Mouse (Mus musculus): ENCODE data around the gene Tmem108. TPM values are rescaled to one million over a fixed set of nuclear protein-coding genes. Genes with fewer than 3 reads are reported as not detected.

The Tmem108 gene
- polyA plus RNA-seq, 1 experiment from 2014 or later: 13.0 TPM

DNA sequence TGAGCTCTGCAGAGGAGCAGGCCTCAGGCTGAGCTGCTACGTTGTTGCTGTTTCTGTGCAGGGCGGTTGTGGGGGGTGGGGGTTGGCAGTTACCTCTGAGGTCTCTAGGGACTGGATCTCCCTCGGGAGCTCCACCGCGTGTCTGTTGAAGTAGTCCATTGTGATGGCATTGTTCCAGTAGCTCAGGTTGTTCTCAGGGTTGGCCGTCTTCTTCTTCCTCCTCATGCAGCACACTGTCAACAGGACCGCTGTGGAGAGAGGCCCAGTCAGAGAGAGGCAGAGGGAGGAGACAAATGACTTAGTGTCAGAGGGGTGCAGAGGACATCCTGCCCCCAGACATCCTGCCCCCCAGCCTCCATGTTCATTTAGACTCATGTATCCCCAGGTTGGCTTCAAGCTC lies 272.5 kb downstream of the Tmem108 start:
- no peaks in the 10 kb centered on the region for H3K9me3 ChIP-seq (ENCODE audit: control insufficient read depth, low read length)
- no peak overlapping the region for H3K4me3 ChIP-seq (ENCODE audit: low read length)
- no peaks in the 10 kb centered on the region for H3K36me3 ChIP-seq (ENCODE audit: control insufficient read depth, insufficient read depth, low read length)
- ATAC-seq (ENCODE audit: low read depth): no peak
- no peak overlapping the region for H3K27ac ChIP-seq (ENCODE audit: low read length)
- H3K27me3 ChIP-seq (ENCODE audit: control insufficient read depth, insufficient read depth, low read depth, low read length): no peaks in the 10 kb centered on the region
- H3K4me2 ChIP-seq (ENCODE audit: low read depth, low read length): no peak overlapping the region
- WGBS: 44% methylated on average over 6 of the region's 7 CpGs
- H3K4me1 ChIP-seq (replicated peaks; ENCODE audit: control insufficient read depth, insufficient read depth, low read length): peaks cover 9% of the 10 kb centered on the region
- H3K9ac ChIP-seq (ENCODE audit: low read length): no peak overlapping the region

GRCm38 (mm10) chr9:103486262-103486661 lies 275.4 kb downstream of the Tmem108 start:
- Histone ChIP-seq H3K9me3 (ENCODE audit: control insufficient read depth, low read length) (no peaks in the 10 kb centered on the region), H3K36me3 (ENCODE audit: control insufficient read depth, insufficient read depth, low read length) (no peaks in the 10 kb centered on the region), H3K4me2 (ENCODE audit: low read depth, low read length) (no peak overlapping the region), H3K27me3 (ENCODE audit: control insufficient read depth, insufficient read depth, low read depth, low read length) (no peaks in the 10 kb centered on the region), H3K9ac (ENCODE audit: low read length) (no peak overlapping the region), H3K27ac (ENCODE audit: low read length) (peak overlapping the region; percentile 38), H3K4me1 (replicated peaks; ENCODE audit: control insufficient read depth, insufficient read depth, low read length) (peaks cover 9% of the 10 kb centered on the region), H3K4me3 (ENCODE audit: low read length) (no peak overlapping the region)
- WGBS: 70% methylated on average over 6 of the region's 6 CpGs
- ATAC-seq (ENCODE audit: low read depth): peak; percentile 31; the same call in 1 of the 2 replicates

GRCm38 (mm10) chr9:103485606-103486005 lies 276.0 kb downstream of the Tmem108 start:
- H3K9me3 ChIP-seq (ENCODE audit: control insufficient read depth, low read length): no peaks in the 10 kb centered on the region
- peak overlapping the region; percentile 60 for H3K27ac ChIP-seq (ENCODE audit: low read length)
- no peak overlapping the region for H3K4me2 ChIP-seq (ENCODE audit: low read depth, low read length)
- no peaks in the 10 kb centered on the region for H3K27me3 ChIP-seq (ENCODE audit: control insufficient read depth, insufficient read depth, low read depth, low read length)
- H3K4me3 ChIP-seq (ENCODE audit: low read length): no peak overlapping the region
- ATAC-seq (ENCODE audit: low read depth): peak; percentile 36
- no peaks in the 10 kb centered on the region for H3K36me3 ChIP-seq (ENCODE audit: control insufficient read depth, insufficient read depth, low read length)
- 27% methylated on average over 8 of the region's 8 CpGs for WGBS
- no peak overlapping the region for H3K9ac ChIP-seq (ENCODE audit: low read length)
- H3K4me1 ChIP-seq (replicated peaks; ENCODE audit: control insufficient read depth, insufficient read depth, low read length): peaks cover 15% of the 10 kb centered on the region

- no peak overlapping the region for H3K9ac ChIP-seq (ENCODE audit: low read length)
- no peaks in the 10 kb centered on the region for H3K27me3 ChIP-seq (ENCODE audit: control insufficient read depth, insufficient read depth, low read depth, low read length)
- ATAC-seq (ENCODE audit: low read depth): peak; percentile 71
- no peak overlapping the region for H3K4me3 ChIP-seq (ENCODE audit: low read length)
- H3K36me3 ChIP-seq (ENCODE audit: control insufficient read depth, insufficient read depth, low read length): no peaks in the 10 kb centered on the region
- 41% methylated on average over 8 of the region's 8 CpGs for WGBS
- H3K4me2 ChIP-seq (ENCODE audit: low read depth, low read length): no peak overlapping the region
- peaks cover 8% of the 10 kb centered on the region for H3K4me1 ChIP-seq (replicated peaks; ENCODE audit: control insufficient read depth, insufficient read depth, low read length)
- H3K27ac ChIP-seq (ENCODE audit: low read length): no peak overlapping the region
- H3K9me3 ChIP-seq (ENCODE audit: control insufficient read depth, low read length): no peaks in the 10 kb centered on the region
These were observed 280.9 kb downstream of the Tmem108 start for GRCm38 (mm10) chr9:103480603-103481220.

- Histone ChIP-seq H3K27ac (ENCODE audit: low read length) (no peak within 1 kb of the TSS), H3K9ac (ENCODE audit: low read length) (no peak within 1 kb of the TSS)
- WGBS: 76% methylated on average over 9 of the region's 9 CpGs
These were observed 281.5 kb downstream of the Tmem108 start, which contains the start of gene Bfsp2 for GRCm38 (mm10) chr9:103480044-103480576. Gene Bfsp2, minus strand, starts transcription at chr9:103480420.

DNA sequence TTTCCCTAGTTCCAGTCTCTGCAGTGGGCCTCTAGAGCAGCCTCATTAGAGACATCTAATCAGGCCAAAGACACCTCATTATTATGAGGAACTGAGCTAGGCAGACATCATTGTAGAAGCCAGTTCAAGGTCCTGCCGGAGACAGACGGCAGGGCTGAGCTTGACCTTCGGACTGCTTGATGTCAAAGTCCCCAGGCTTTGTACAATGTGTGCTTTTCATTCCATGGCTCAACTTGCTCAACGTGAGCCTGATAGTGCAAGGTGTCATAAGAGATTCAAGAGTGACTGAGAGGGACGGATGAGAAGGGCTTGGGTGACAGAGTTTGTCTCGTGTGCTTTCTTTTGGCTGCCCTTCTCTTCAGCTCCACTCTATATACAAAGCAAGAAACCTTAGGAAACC lies 286.2 kb downstream of the Tmem108 start:
- ATAC-seq (ENCODE audit: low read depth): no peak
- no peaks in the 10 kb centered on the region for H3K9me3 ChIP-seq (ENCODE audit: control insufficient read depth, low read length)
- no peak overlapping the region for H3K27ac ChIP-seq (ENCODE audit: low read length)
- H3K4me2 ChIP-seq (ENCODE audit: low read depth, low read length): no peak overlapping the region
- H3K4me1 ChIP-seq (replicated peaks; ENCODE audit: control insufficient read depth, insufficient read depth, low read length): peaks cover 6% of the 10 kb centered on the region; the same call in 1 of the 2 replicates
- H3K36me3 ChIP-seq (ENCODE audit: control insufficient read depth, insufficient read depth, low read length): no peaks in the 10 kb centered on the region
- no peak overlapping the region for H3K4me3 ChIP-seq (ENCODE audit: low read length)
- no peaks in the 10 kb centered on the region for H3K27me3 ChIP-seq (ENCODE audit: control insufficient read depth, insufficient read depth, low read depth, low read length)
- no peak overlapping the region for H3K9ac ChIP-seq (ENCODE audit: low read length)
- 66% methylated on average over 6 of the region's 6 CpGs for WGBS

More at GRCm38 (mm10) chr9:103480044-103480576, 281.5 kb downstream of the Tmem108 start, which contains the start of gene Bfsp2:
- Histone ChIP-seq H3K4me2 (ENCODE audit: low read depth, low read length) (no peak within 1 kb of the TSS), H3K9me3 (ENCODE audit: control insufficient read depth, low read length) (no peaks in the 10 kb centered on the region), H3K4me1 (replicated peaks; ENCODE audit: control insufficient read depth, insufficient read depth, low read length) (peaks cover 5% of the 10 kb centered on the region), H3K4me3 (ENCODE audit: low read length) (no peak within 1 kb of the TSS), H3K27me3 (ENCODE audit: control insufficient read depth, insufficient read depth, low read depth, low read length) (no peaks in the 10 kb centered on the region), H3K36me3 (ENCODE audit: control insufficient read depth, insufficient read depth, low read length) (no peaks in the 10 kb centered on the region)
- no peak for ATAC-seq (ENCODE audit: low read depth)

- H3K4me2 ChIP-seq (ENCODE audit: low read depth, low read length): no peak overlapping the region
- H3K27me3 ChIP-seq (ENCODE audit: control insufficient read depth, insufficient read depth, low read depth, low read length): no peaks in the 10 kb centered on the region
- no peak for ATAC-seq (ENCODE audit: low read depth)
- H3K27ac ChIP-seq (ENCODE audit: low read length): no peak overlapping the region
- H3K4me3 ChIP-seq (ENCODE audit: low read length): no peak overlapping the region
- no peak overlapping the region for H3K9ac ChIP-seq (ENCODE audit: low read length)
- H3K9me3 ChIP-seq (ENCODE audit: control insufficient read depth, low read length): no peaks in the 10 kb centered on the region
- peaks cover 6% of the 10 kb centered on the region; the same call in 1 of the 2 replicates for H3K4me1 ChIP-seq (replicated peaks; ENCODE audit: control insufficient read depth, insufficient read depth, low read length)
- WGBS: 40% methylated on average over 13 of the region's 13 CpGs
- no peaks in the 10 kb centered on the region for H3K36me3 ChIP-seq (ENCODE audit: control insufficient read depth, insufficient read depth, low read length)
These were observed 287.5 kb downstream of the Tmem108 start for GRCm38 (mm10) chr9:103473915-103474688.

- ATAC-seq (ENCODE audit: low read depth): no peak
- Histone ChIP-seq H3K27me3 (ENCODE audit: control insufficient read depth, insufficient read depth, low read depth, low read length) (no peaks in the 10 kb centered on the region), H3K36me3 (ENCODE audit: control insufficient read depth, insufficient read depth, low read length) (no peaks in the 10 kb centered on the region), H3K4me2 (ENCODE audit: low read depth, low read length) (no peak overlapping the region), H3K9me3 (ENCODE audit: control insufficient read depth, low read length) (no peaks in the 10 kb centered on the region), H3K27ac (ENCODE audit: low read length) (no peak overlapping the region), H3K4me1 (replicated peaks; ENCODE audit: control insufficient read depth, insufficient read depth, low read length) (peaks cover 6% of the 10 kb centered on the region; the same call in 1 of the 2 replicates), H3K4me3 (ENCODE audit: low read length) (no peak overlapping the region), H3K9ac (ENCODE audit: low read length) (no peak overlapping the region)
- 36% methylated on average over 11 of the region's 11 CpGs for WGBS
These were observed 289.9 kb downstream of the Tmem108 start for GRCm38 (mm10) chr9:103471784-103472183.

DNA sequence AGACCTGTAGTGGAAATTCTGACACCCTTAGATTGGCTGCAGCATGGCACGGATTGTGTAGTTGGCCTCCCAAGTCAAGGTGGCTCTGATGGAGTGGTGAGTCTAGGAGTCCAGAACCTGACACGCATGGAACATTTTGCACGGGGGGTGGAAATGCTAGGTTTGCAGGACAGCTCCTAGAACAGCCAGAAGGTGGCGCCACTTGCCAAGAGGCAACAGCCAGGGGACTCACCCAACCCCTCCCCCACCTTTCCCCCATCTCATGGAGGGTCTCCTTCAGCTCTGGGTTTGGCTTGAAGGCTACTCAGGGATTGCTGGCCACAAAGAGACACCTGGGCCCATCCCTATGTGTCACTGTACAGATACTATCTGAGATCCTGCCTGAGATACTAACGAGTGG lies 292.1 kb downstream of the Tmem108 start:
- Histone ChIP-seq H3K4me3 (ENCODE audit: low read length) (no peak overlapping the region), H3K4me2 (ENCODE audit: low read depth, low read length) (no peak overlapping the region), H3K27me3 (ENCODE audit: control insufficient read depth, insufficient read depth, low read depth, low read length) (no peaks in the 10 kb centered on the region), H3K4me1 (replicated peaks; ENCODE audit: control insufficient read depth, insufficient read depth, low read length) (peaks cover 6% of the 10 kb centered on the region; the same call in 1 of the 2 replicates), H3K9ac (ENCODE audit: low read length) (no peak overlapping the region), H3K36me3 (ENCODE audit: control insufficient read depth, insufficient read depth, low read length) (no peaks in the 10 kb centered on the region), H3K9me3 (ENCODE audit: control insufficient read depth, low read length) (no peaks in the 10 kb centered on the region), H3K27ac (ENCODE audit: low read length) (no peak overlapping the region)
- WGBS: 62% methylated on average over 5 of the region's 5 CpGs
- ATAC-seq (ENCODE audit: low read depth): no peak

All from lung, embryonic 16.5 days (tissue).